Comparison of ENCODE assay signal across 29 mouse cellular contexts in genomic region chr16:9208602-9209001, GRCm38 (mm10).
"Had no signal": no experiment of that assay in that cellular context is flagged by ENCODE, and none has a peak within 500 bp of the region (broad histone marks: within the 10 kb centered on the region; RNA-seq: fewer than 3 reads in every experiment).

No protein-coding gene starts in this region.

- H3K4me3 ChIP-seq: limb, embryonic 10.5 days; limb, embryonic 12.5 days; limb, embryonic 13.5 days; limb, embryonic 15.5 days; liver, embryonic 12.5 days; liver, embryonic 13.5 days; liver, embryonic 15.5 days; lung, embryonic 15.5 days; megakaryocyte, embryonic 14.5 days; midbrain, embryonic 10.5 days; midbrain, embryonic 12.5 days; midbrain, embryonic 13.5 days; midbrain, embryonic 15.5 days; myocyte had no signal

- ATAC-seq: liver, embryonic 12.5 days; liver, postnatal 0 days; lung, postnatal 0 days; midbrain, embryonic 13.5 days; midbrain, embryonic 15.5 days; midbrain, embryonic 16.5 days had no signal

- H3K27ac ChIP-seq: limb, embryonic 10.5 days; limb, embryonic 12.5 days; limb, embryonic 13.5 days; limb, embryonic 15.5 days; liver, embryonic 12.5 days; liver, embryonic 13.5 days; liver, embryonic 14.5 days; liver, embryonic 15.5 days; lung, embryonic 15.5 days; macrophage; midbrain, embryonic 10.5 days; midbrain, embryonic 12.5 days; midbrain, embryonic 13.5 days; midbrain, embryonic 15.5 days had no signal

- DNase-seq: left cerebral cortex, postnatal 4 days; liver; liver, embryonic 13.5 days; liver, postnatal 0 days; lung, adult 18-20 months; lung, adult 2 months; lung, embryonic 14.5 days; lung, postnatal 10 days; lung, postnatal 14 days; lung, postnatal 36 days; lung, postnatal 4 days; midbrain, embryonic 14.5 days had no signal
